Mouse (Mus musculus) embryonic fibroblast, embryonic 13.5 days (primary cell): Measurements from ENCODE around the gene Elob. TPM values are rescaled to one million over a fixed set of nuclear protein-coding genes. Genes with fewer than 3 reads are reported as not detected.

ENCODE experiments used
- H3K27ac ChIP-seq: 2 replicates; pipeline ENCODE4 v1.5.1; 2012; ENCODE audit warnings: low read length, control low read depth, inconsistent platforms; ENCODE audit not compliant: insufficient read depth
- H3K4me1 ChIP-seq: 2 replicates; pipeline ENCODE4 v1.6.1; 2011; ENCODE audit warnings: low read length; ENCODE audit not compliant: control insufficient read depth, insufficient read depth
- H3K4me3 ChIP-seq: 2 replicates; pipeline ENCODE4 v1.5.1; 2011; ENCODE audit warnings: mild to moderate bottlenecking, control low read depth, low read length; ENCODE audit not compliant: insufficient read depth
- CTCF ChIP-seq: IDR thresholded peaks from 2 replicates; pipeline ENCODE4 v1.5.1; 2011; ENCODE audit warnings: mild to moderate bottlenecking, control low read depth, low read length, moderate library complexity, borderline replicate concordance; ENCODE audit not compliant: insufficient read depth
- POLR2A ChIP-seq: IDR thresholded peaks from 2 replicates; pipeline ENCODE4 v1.6.1; 2011; ENCODE audit warnings: low read depth, mild to moderate bottlenecking, control low read depth, low read length, moderate library complexity
- polyA plus RNA-seq: library from polyadenylated mRNA; stranded (reverse); fragments of >200 nt; gene quantifications from 2 replicates; pipeline ENCODE4 v1.2.4, GENCODE M21; 2011; ENCODE audit warnings: low read depth; ENCODE audit not compliant: missing spikeins, insufficient read length

The Elob gene
- polyA plus RNA-seq, 1 experiment = 303 TPM

DNA sequence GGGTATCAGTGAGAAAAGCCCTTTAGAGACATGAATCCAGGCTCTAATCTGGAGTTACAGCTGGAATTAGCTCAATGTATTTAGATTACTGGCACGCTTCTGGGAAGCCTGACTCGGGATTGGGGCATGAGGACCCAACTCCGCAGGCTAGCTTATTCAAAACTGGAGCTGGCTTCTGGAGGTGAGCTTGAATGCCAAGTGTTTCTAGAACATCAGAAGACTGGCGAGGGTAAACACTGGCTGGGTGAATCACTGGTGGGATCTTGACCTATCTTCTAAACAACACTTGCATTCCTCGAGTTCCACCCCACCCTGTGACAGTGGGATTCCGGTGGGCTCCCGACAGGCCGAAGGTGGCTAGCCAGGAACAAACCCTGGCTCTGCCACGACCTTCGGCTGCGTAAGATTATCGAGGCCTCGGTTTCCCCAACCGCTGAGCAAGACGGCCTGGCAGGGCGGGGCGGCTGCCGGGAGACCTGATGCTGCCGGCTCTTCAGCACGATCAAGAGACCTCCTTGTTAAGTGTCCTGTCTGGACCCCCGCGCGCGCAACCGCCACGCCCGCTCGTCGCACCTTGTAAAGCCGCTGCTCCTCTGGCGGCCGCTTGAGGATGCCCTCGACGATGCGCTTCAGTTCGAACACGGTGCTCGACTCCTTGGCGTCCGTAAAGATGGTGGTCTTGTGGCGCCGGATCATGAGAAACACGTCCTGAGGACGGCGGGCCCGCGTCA is 500 bp downstream of the Elob start:
- Histone ChIP-seq H3K27ac (peak overlapping the region; percentile 79), H3K4me1 (peaks cover 7% of the 10 kb centered on the region), H3K4me3 (peak overlapping the region; percentile 93)
- TF ChIP-seq POLR2A (peak; percentile 48; the same call in 1 of the 2 replicates), CTCF (no peak)

DNA sequence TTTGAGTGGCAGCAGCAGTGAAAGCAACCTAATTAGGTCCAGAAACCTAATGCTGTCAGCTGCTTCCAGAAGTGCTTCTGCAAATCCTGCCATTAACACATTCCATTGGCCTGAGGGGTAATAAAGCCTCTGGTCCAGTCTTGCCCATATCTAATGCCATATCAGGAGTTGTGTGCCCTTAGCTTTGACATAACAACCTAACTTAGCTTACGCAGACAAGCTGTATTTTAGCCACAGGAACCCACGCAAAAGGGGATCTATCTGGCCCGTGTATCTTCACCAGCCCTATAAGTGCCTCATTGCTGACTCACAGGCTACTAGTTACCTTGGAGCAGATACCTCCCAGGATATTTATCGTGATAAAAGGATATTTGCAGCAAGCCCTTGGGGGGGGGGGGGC is 3.3 kb downstream of the Elob start:
- no peak for TF ChIP-seq POLR2A
- TF ChIP-seq CTCF = no peak
- Histone ChIP-seq H3K4me3 (no peak overlapping the region), H3K4me1 (peaks cover 7% of the 10 kb centered on the region), H3K27ac (no peak overlapping the region)

DNA sequence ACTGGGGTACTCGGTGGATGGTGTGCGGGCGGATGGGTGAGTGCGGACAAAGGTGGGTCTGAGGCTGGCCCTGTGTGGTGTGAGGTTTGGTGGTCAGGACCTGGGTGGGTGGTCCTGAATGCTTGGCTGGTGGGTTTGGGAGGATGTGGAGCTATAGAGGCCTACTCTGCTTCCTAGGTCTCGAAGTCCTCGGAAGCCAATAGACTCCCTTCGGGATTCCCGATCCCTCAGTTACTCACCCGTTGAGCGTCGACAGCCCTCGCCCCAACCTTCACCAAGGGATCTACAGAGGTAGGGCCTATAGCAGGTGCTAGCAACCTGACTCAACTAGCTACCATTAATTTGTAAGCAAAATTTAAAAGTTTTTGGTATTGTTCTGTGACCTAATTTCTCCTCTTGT is 5.3 kb downstream of the Elob start:
- Histone ChIP-seq H3K4me1 (peaks cover 4% of the 10 kb centered on the region), H3K4me3 (no peak overlapping the region), H3K27ac (no peak overlapping the region)
- TF ChIP-seq CTCF = no peak
- TF ChIP-seq POLR2A = no peak

DNA sequence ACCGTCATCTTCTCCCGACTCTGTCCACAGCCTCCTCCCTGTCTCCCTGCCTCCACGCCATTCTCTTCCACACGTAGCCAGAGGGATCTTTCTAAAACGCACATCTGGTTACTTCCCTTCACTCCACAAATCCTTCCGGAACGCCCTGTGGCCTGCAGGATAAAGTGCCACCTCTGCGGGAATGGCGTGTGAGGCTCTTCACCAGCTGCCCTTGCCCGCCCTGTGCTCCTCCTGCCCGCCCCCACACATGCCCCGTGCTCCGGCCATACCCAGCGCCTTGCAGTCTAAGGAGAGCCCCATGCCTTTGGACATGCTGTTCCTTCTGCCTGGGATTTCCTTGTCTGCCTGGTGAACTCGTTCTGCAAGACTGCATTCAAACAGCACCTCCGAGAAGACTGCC is 5.9 kb downstream of the Elob start:
- no peak overlapping the region for H3K4me3 ChIP-seq
- peaks cover 4% of the 10 kb centered on the region for H3K4me1 ChIP-seq
- no peak overlapping the region for H3K27ac ChIP-seq
- TF ChIP-seq CTCF = no peak
- TF ChIP-seq POLR2A = no peak

DNA sequence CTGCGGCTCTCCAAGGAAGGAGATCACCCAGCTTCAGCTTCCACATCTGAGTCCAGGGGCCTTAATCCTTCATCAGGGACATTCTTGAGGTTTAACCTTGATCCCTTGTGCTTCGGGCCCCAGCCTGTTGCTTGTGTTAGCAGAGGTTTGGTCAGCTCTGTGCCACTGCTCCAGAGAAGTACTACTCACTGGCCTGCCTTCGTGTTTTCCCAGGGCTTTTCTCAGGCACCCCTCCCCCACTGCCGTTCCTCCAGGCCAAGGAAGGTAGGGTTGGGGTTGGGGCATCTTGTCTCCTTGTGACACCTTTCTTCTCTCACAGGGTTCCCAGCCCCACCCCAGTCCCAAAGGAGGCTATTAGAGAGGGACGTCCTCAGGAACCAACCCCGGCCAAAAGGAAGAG is 6.8 kb downstream of the Elob start:
- H3K27ac ChIP-seq = no peak overlapping the region
- no peak for TF ChIP-seq POLR2A
- no peak for TF ChIP-seq CTCF
- H3K4me3 ChIP-seq = no peak overlapping the region
- no peaks in the 10 kb centered on the region; the same call in 1 of the 2 replicates for H3K4me1 ChIP-seq

DNA sequence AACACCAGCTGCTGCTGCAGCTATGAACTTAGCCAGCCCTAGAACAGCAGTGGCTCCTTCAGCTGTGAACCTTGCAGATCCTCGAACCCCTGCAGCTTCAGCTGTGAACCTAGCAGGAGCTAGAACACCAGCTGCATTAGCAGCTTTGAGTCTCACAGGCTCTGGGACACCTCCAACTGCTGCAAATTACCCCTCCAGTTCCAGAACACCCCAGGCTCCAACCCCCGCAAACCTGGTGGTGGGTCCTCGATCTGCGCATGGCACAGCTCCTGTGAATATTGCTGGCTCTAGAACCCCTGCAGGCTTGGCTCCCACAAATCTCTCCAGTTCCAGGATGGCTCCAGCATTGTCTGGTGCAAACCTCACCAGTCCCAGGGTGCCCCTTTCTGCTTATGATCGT is 8.2 kb downstream of the Elob start:
- no peaks in the 10 kb centered on the region; the same call in 1 of the 2 replicates for H3K4me1 ChIP-seq
- no peak overlapping the region for H3K27ac ChIP-seq
- TF ChIP-seq POLR2A = no peak
- TF ChIP-seq CTCF = no peak
- no peak overlapping the region for H3K4me3 ChIP-seq

DNA sequence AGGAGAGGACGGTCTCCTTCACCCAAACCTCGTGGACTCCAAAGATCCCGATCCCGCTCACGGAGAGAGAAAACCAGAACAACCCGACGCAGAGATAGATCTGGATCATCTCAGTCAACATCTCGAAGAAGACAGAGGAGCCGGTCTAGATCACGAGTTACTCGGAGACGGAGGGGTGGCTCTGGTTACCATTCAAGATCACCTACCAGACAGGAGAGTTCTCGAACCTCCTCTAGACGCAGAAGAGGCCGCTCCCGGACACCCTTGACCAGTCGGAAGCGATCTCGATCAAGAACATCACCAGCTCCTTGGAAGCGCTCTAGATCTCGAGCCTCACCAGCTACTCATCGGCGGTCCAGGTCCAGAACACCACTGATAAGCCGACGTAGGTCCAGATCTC is 9.7 kb downstream of the Elob start:
- TF ChIP-seq POLR2A = no peak
- Histone ChIP-seq H3K27ac (no peak overlapping the region), H3K4me3 (no peak overlapping the region), H3K4me1 (no peaks in the 10 kb centered on the region)

DNA sequence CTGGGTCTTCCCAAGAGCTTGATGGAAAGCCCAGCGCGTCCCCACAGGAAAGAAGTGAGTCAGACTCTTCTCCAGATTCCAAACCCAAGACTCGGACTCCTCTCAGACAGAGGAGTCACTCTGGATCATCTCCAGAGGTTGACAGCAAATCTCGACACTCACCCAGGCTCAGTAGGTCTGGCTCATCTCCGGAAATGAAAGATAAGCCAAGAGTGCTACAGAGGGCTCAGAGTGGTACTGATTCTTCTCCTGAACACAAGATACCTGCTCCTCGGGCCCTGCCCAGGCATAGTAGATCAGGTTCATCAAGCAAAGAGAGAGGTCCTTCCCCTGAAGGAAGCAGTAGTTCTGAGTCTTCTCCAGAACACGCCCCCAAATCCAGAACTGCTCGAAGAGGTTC is 10.4 kb downstream of the Elob start:
- no peak for TF ChIP-seq POLR2A
- no peak for TF ChIP-seq CTCF
- no peak overlapping the region for H3K27ac ChIP-seq
- no peak overlapping the region for H3K4me3 ChIP-seq
- H3K4me1 ChIP-seq = no peaks in the 10 kb centered on the region

DNA sequence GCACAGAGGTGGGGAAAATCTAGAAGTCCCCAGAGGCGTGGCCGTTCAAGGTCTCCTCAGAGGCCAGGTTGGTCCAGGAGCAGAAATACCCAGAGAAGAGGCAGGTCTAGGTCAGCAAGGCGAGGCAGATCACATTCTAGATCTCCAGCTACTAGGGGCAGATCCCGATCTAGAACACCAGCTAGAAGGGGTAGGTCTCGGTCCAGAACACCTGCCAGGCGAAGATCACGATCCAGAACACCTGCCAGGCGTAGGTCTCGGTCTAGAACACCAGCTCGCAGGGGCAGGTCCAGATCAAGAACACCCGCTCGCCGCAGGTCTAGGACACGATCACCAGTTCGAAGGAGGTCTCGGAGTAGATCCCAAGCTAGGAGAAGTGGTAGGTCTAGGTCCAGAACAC is 13.3 kb downstream of the Elob start:
- TF ChIP-seq CTCF = no peak
- no peak for TF ChIP-seq POLR2A
- Histone ChIP-seq H3K4me3 (no peak overlapping the region), H3K4me1 (no peaks in the 10 kb centered on the region), H3K27ac (no peak overlapping the region)

DNA sequence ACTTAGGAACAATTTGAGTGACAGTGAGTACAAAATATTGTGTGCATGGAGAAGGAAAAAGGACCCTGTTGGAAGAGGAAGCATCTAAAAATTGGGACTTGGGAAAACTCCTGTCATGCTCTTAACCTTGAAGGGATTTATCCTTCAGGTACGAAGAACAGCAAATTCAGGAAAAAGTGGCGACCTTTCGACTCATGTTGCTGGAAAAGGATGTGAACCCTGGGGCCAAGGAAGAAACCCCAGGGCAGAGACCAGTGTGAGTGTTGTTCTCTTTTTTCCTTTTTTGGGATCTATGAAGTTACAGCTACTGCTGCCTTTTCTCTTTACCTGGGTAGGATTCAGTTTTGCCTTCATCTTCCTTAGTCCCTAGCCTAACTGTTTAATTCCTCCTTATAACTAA is 21.0 kb downstream of the Elob start:
- no peak overlapping the region for H3K27ac ChIP-seq
- TF ChIP-seq POLR2A (no peak), CTCF (no peak)
- H3K4me3 ChIP-seq = no peak overlapping the region
- H3K4me1 ChIP-seq = peaks cover 3% of the 10 kb centered on the region; the same call in 1 of the 2 replicates
